Mouse (Mus musculus): ENCODE results near the gene Mpp1. TPM values are rescaled to one million over a fixed set of nuclear protein-coding genes. Genes with fewer than 3 reads are reported as not detected.
"Not testable (repeated sequence)": the region's sequence is repeated elsewhere in the genome, so short reads cannot be mapped to it uniquely, and the experiment has no call there.

Mpp1 gene
- 100 to 1,000 TPM; 178 to 543 (median 360) TPM for total RNA-seq (2018; cell fraction: chromatin; rRNA removed)
- total RNA-seq (2018; cell fraction: cytosol; rRNA removed) = 100 to 1,000 TPM; 200 to 321 (median 267) TPM
- total RNA-seq (2018; cell fraction: nucleus; rRNA removed) = 100 to 1,000 TPM; 194 to 472 (median 304) TPM
- 236 to 357 TPM (median 347 TPM) in 3 replicates for polyA plus RNA-seq (2018)

DNA sequence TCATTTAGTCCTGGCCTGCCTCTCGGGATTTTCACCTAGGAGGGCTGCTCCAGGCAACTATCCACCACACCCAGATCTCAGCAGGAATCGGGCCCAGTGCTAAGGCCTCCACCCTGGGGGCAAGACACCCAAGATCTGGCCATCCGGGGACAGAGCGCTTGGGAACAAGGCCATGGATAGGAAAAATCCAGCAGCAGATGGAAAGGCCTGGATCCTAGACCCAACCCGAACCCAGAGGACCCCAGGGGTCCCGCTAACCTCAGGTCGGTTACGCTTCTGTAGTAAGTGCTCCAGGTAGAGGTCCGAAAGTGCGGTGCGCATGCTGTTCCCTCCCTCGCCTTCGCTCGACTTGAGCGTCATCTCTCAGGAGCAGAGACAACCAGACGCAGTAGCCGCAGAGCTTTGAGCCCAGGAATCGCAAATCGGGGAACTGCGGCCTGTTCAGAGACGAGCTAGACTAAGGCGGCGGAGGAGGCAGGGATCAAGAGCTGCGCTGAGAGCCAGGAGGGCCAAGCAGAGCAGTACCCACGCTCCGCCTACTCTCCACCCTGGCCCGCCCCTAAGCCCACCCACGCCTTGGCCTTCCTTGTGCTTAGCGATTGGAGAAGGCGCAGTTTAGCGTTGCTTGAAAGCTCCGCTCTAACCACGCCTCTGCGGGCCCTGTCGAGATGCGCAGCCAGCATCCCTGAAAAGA is at the start of gene Mpp1:
Gene Mpp1, minus strand, starts transcription at position 550 of the 694 bp plus-strand sequence.
- H3K27ac ChIP-seq = peak within 1 kb of the TSS; percentile 91
- H3K36me3 ChIP-seq (ENCODE audit: inconsistent target) = no peaks in the 10 kb centered on the region
- peaks cover 48% of the 10 kb centered on the region for H3K79me2 ChIP-seq (ENCODE audit: inconsistent target)
- peak within 1 kb of the TSS; percentile 71 for H3K4me3 ChIP-seq (ENCODE audit: inconsistent target)
- 20% methylated on average over 30 of the region's 36 CpGs for WGBS (ENCODE audit: missing documents)

GRCm38 (mm10) chrX:75163670-75164069 is 32.9 kb upstream of the Mpp1 start, which contains the start of gene Smim9:
Smim9 (minus strand) TSS chrX:75163770.
- Histone ChIP-seq H3K36me3 (ENCODE audit: inconsistent target) (no peaks in the 10 kb centered on the region), H3K27ac (no peak within 1 kb of the TSS), H3K79me2 (ENCODE audit: inconsistent target) (no peaks in the 10 kb centered on the region), H3K4me3 (ENCODE audit: inconsistent target) (no peak within 1 kb of the TSS)
- WGBS (ENCODE audit: missing documents) = 83% methylated on average over 1 of the region's 1 CpGs

DNA sequence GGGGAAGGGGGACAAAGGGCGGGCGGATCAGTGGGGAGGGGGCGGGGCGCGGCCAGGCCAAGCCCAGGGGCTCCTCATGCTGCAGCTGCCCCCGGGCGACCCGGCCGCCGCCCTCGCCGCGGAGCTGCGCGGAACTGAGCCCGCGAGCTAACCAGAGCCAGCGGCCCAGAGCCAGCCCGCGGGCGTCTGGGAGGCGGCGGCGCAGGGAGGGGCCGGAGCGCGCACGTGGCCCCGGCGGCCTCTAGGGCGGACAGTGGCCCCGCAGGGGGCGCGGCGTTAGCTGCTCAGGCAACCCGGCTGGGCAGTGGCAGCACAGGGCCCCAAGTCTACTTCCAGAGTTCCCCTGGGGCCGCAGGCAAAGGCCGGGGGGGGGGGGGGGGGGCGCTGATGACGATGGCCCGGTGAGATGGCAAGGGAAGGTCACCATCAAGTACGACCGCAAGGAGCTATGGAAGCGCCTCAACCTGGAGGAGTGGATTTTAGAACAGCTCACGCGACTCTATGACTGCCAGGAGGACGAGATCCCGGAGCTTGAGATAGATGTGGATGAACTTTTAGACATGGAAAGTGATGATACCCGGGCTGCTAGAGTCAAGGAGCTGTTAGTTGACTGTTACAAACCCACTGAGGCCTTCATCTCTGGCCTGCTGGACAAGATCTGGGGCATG is 24.9 kb upstream of the Mpp1 start:
- no peak overlapping the region for H3K4me3 ChIP-seq (ENCODE audit: inconsistent target)

GRCm38 (mm10) chrX:75152249-75152648 is 21.4 kb upstream of the Mpp1 start:
- no peak overlapping the region for H3K4me3 ChIP-seq (ENCODE audit: inconsistent target)
- H3K27ac ChIP-seq = no peak overlapping the region
- WGBS (ENCODE audit: missing documents) = 78% methylated on average over 1 of the region's 1 CpGs
- no peaks in the 10 kb centered on the region for H3K36me3 ChIP-seq (ENCODE audit: inconsistent target)
- H3K79me2 ChIP-seq (ENCODE audit: inconsistent target) = no peaks in the 10 kb centered on the region

More for the DNA sequence above, 24.9 kb upstream of the Mpp1 start:
- H3K36me3 ChIP-seq (ENCODE audit: inconsistent target) = no peaks in the 10 kb centered on the region
- H3K27ac ChIP-seq = no peak overlapping the region
- 24% methylated on average over 14 of the region's 49 CpGs for WGBS (ENCODE audit: missing documents)
- H3K79me2 ChIP-seq (ENCODE audit: inconsistent target) = no peaks in the 10 kb centered on the region

DNA sequence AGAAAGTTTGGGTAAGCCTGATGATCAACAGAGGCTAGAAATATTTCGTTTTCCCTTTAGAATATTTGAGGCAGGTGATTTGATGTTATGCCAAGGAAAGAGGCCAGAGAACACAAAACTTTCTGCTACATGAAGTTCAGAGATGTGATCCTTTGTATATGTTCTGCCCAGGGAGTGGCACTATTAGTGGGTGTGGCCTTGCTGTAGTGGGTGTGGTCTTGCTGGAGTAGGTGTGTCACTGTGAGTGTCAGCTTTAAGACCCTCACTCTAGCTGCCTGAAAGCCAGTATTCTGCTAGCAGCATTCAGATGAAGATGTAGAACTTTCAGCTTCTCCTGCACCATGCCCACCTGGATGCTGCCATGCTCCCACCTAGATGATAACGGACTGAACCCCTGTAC is 19.5 kb upstream of the Mpp1 start:
- no peak overlapping the region for H3K4me3 ChIP-seq (ENCODE audit: inconsistent target)
- WGBS (ENCODE audit: missing documents) = 89% methylated on average over 2 of the region's 2 CpGs
- H3K27ac ChIP-seq = no peak overlapping the region
- no peaks in the 10 kb centered on the region for H3K36me3 ChIP-seq (ENCODE audit: inconsistent target)
- no peaks in the 10 kb centered on the region for H3K79me2 ChIP-seq (ENCODE audit: inconsistent target)

DNA sequence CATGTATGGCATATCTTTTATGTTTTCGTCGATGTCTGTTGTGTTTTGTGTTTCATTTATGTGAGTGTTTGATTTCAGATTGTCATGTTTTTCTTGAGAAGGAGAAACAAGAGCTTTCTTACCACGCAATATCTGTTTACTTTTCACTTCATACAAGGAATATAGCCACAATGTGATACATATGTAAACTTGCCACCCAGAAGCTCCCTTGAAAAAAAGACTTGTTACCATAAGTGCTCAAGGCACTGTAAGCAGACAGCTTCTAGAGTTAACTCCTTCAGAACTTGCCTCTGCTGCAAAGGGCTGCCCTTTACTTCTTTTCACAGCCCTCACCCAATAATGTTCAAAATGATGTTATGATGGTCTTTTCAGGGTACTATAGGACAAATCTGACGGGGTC is 17.6 kb upstream of the Mpp1 start:
- WGBS (ENCODE audit: missing documents) = 95% methylated on average over 4 of the region's 4 CpGs
- Histone ChIP-seq H3K79me2 (ENCODE audit: inconsistent target) (no peaks in the 10 kb centered on the region), H3K36me3 (ENCODE audit: inconsistent target) (no peaks in the 10 kb centered on the region), H3K27ac (no peak overlapping the region), H3K4me3 (ENCODE audit: inconsistent target) (no peak overlapping the region)

- WGBS (ENCODE audit: missing documents) = 20% methylated on average over 17 of the region's 42 CpGs
- H3K36me3 ChIP-seq (ENCODE audit: inconsistent target); H3K79me2 ChIP-seq (ENCODE audit: inconsistent target); H3K4me3 ChIP-seq (ENCODE audit: inconsistent target); H3K27ac ChIP-seq: not testable (repeated sequence)
Measured at GRCm38 (mm10) chrX:75143124-75143555, 12.3 kb upstream of the Mpp1 start.

DNA sequence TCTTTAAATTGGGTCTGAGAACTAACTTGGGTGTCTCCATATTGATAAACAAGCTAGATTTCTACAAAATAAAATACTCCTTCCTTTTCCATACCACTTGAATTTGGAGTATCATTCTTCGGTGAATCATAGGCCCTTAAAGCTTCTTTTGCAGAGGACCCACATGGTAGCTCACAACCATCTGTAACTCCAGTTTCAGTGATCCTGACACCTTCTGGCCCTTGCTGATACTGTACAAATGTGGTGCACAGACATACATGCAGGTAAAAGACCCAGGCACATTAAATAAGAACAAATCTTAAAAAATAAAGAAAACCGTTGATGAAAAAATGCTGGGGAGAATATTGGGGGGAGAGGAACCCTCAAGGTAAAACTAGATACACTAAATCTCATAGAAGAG is 7.4 kb upstream of the Mpp1 start:
- no peak overlapping the region for H3K27ac ChIP-seq
- WGBS (ENCODE audit: missing documents) = 94% methylated on average over 2 of the region's 2 CpGs

DNA sequence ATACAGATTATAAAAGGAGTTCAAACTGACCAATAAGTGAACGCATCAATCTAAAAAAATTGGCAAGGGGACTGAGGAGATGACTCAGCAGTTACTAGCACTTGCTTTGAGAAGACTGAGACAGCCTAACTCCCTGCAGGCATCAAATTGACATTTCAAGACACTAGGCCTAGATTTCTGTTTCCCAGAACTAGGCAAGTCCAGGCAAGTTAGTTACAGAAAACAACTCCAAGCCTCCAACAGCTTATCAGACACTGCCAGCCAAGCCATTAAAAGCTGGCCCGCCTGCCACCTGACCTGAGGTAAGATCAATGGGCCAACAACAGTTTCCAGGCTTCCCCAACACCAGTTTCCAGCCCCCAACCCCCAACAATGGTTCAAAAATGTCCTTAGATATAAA is 6.9 kb upstream of the Mpp1 start:
- Histone ChIP-seq H3K79me2 (ENCODE audit: inconsistent target) (no peaks in the 10 kb centered on the region), H3K27ac (no peak overlapping the region), H3K36me3 (ENCODE audit: inconsistent target) (no peaks in the 10 kb centered on the region), H3K4me3 (ENCODE audit: inconsistent target) (no peak overlapping the region)
- 80% methylated on average over 2 of the region's 2 CpGs for WGBS (ENCODE audit: missing documents)

More for the DNA sequence above, 7.4 kb upstream of the Mpp1 start:
- no peaks in the 10 kb centered on the region for H3K36me3 ChIP-seq (ENCODE audit: inconsistent target)
- H3K79me2 ChIP-seq (ENCODE audit: inconsistent target) = no peaks in the 10 kb centered on the region
- H3K4me3 ChIP-seq (ENCODE audit: inconsistent target) = no peak overlapping the region

- Histone ChIP-seq H3K36me3 (ENCODE audit: inconsistent target) (no peaks in the 10 kb centered on the region), H3K79me2 (ENCODE audit: inconsistent target) (no peaks in the 10 kb centered on the region), H3K4me3 (ENCODE audit: inconsistent target) (no peak overlapping the region), H3K27ac (no peak overlapping the region)
Measured at GRCm38 (mm10) chrX:75136938-75137337, 6.1 kb upstream of the Mpp1 start.

GRCm38 (mm10) chrX:75129474-75129873 is 1.3 kb downstream of the Mpp1 start:
- 0 out of 2 replicates have a peak, but pooled peaks cover 5% of the 10 kb centered on the region for H3K36me3 ChIP-seq (ENCODE audit: inconsistent target)
- peaks cover 59% of the 10 kb centered on the region for H3K79me2 ChIP-seq (ENCODE audit: inconsistent target)
- 45% methylated on average over 2 of the region's 2 CpGs for WGBS (ENCODE audit: missing documents)
- H3K27ac ChIP-seq = peak overlapping the region; percentile 91
- peak overlapping the region; percentile 71 for H3K4me3 ChIP-seq (ENCODE audit: inconsistent target)

GRCm38 (mm10) chrX:75128333-75128980 is 2.4 kb downstream of the Mpp1 start:
- Histone ChIP-seq H3K79me2 (ENCODE audit: inconsistent target) (peaks cover 70% of the 10 kb centered on the region), H3K27ac (peak overlapping the region; percentile 91), H3K36me3 (ENCODE audit: inconsistent target) (0 out of 2 replicates have a peak, but pooled peaks cover 5% of the 10 kb centered on the region), H3K4me3 (ENCODE audit: inconsistent target) (peak overlapping the region; percentile 71)

DNA sequence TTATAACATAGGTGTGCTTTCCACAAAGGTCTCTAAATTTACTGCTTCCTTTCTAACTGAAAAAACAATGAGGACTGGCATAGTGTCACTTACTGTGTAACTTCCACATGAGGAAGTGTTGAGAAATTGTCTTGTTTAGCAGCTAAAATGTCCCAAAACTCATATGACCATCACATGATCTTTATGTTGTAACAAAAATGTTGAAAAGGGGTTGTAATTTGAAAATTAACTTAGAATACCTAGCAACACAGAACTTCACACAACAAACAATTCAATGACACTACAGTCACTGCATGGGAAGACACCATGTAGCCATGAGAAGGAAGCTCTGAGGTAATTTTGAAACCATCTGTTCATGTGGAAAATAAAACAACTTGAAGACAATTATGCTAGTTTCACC is 3.9 kb downstream of the Mpp1 start:
- Histone ChIP-seq H3K27ac (peak overlapping the region; percentile 91), H3K79me2 (ENCODE audit: inconsistent target) (peaks cover 82% of the 10 kb centered on the region), H3K4me3 (ENCODE audit: inconsistent target) (no peak overlapping the region), H3K36me3 (ENCODE audit: inconsistent target) (0 out of 2 replicates have a peak, but pooled peaks cover 5% of the 10 kb centered on the region)

DNA sequence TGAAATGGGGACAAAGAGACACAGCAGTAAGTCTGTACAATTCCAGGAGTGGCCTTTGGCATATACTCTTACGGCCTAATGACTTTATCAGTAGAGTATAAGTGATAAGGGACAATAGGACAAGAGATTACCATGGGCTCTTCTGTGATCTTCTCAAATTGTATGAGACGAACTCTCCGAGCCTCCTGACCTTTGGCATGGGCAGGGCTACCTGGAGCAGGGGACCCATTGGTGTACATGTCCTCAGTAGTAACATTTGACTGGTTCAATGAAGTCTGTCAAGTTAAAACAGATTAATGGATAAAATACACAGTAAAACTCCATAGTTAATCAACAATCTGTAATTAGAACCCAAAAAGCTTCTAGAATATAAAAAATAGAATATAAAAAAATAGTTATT is 5.2 kb downstream of the Mpp1 start:
- Histone ChIP-seq H3K79me2 (ENCODE audit: inconsistent target) (peaks cover 91% of the 10 kb centered on the region), H3K4me3 (ENCODE audit: inconsistent target) (no peak overlapping the region), H3K27ac (no peak overlapping the region), H3K36me3 (ENCODE audit: inconsistent target) (0 out of 2 replicates have a peak, but pooled peaks cover 5% of the 10 kb centered on the region)
- WGBS (ENCODE audit: missing documents) = 100% methylated on average over 3 of the region's 3 CpGs

GRCm38 (mm10) chrX:75115550-75115949 is 15.3 kb downstream of the Mpp1 start:
- Histone ChIP-seq H3K79me2 (ENCODE audit: inconsistent target) (no peaks in the 10 kb centered on the region; the same call in 1 of the 2 replicates), H3K4me3 (ENCODE audit: inconsistent target) (no peak overlapping the region), H3K36me3 (ENCODE audit: inconsistent target) (peaks cover 22% of the 10 kb centered on the region; the same call in 1 of the 2 replicates), H3K27ac (no peak overlapping the region)

Measured in macrophage (primary cell).